Mouse (Mus musculus) intestine, postnatal 0 days (tissue): ENCODE results near the gene Psmb8. TPM values are rescaled to one million over a fixed set of nuclear protein-coding genes. Genes with fewer than 3 reads are reported as not detected.

Experiments used
- ATAC-seq: fragments of 200-750 bp; cut with Nextera tagmentation; 2 replicates; pipeline ENCODE4 v1.8.0; 2017; ENCODE audit warnings: mild to moderate bottlenecking, moderate TSS enrichment, moderate library complexity
- H3K27ac ChIP-seq: fragments of 300-500 bp; sonication (generic); 2 replicates; pipeline ENCODE4 v1.5.1; 2014; ENCODE audit warnings: mild to moderate bottlenecking, low read depth, low read length, moderate library complexity
- H3K27me3 ChIP-seq: fragments of 300-500 bp; sonication (generic); replicated peaks from 2 replicates; pipeline ENCODE4 v1.6.1; 2014; ENCODE audit warnings: low read length, mixed read lengths; ENCODE audit not compliant: control insufficient read depth, insufficient read depth
- H3K36me3 ChIP-seq: fragments of 300-500 bp; sonication (generic); 2 replicates; pipeline ENCODE4 v1.6.1; 2014; ENCODE audit warnings: mild to moderate bottlenecking, moderate library complexity; ENCODE audit not compliant: control insufficient read depth, insufficient read depth
- H3K4me1 ChIP-seq: fragments of 300-500 bp; sonication (generic); replicated peaks from 2 replicates; pipeline ENCODE4 v1.6.1; 2014; ENCODE audit warnings: antibody characterized with exemption, low read length, mixed read lengths; ENCODE audit not compliant: control insufficient read depth, insufficient read depth
- H3K4me2 ChIP-seq: fragments of 300-500 bp; sonication (generic); replicated peaks from 2 replicates; pipeline ENCODE4 v1.6.1; 2014; ENCODE audit warnings: low read depth, mild to moderate bottlenecking, moderate library complexity
- H3K4me3 ChIP-seq: fragments of 300-500 bp; sonication (generic); 2 replicates; pipeline ENCODE4 v1.5.1; 2014; ENCODE audit warnings: low read depth, low read length
- H3K9ac ChIP-seq: fragments of 300-500 bp; sonication (generic); 2 replicates; pipeline ENCODE4 v1.6.1; 2014; ENCODE audit warnings: mild to moderate bottlenecking, low read depth, low read length
- H3K9me3 ChIP-seq: fragments of 300-500 bp; sonication (generic); 2 replicates; pipeline ENCODE4 v1.6.1; 2016; ENCODE audit warnings: mixed run types; ENCODE audit not compliant: control insufficient read depth
- CTCF ChIP-seq: sonication (generic); IDR thresholded peaks from 2 replicates; pipeline ENCODE4 v1.5.1; 2016; ENCODE audit warnings: low read depth, mild to moderate bottlenecking, control low read depth, antibody characterized with exemption, moderate library complexity
- WGBS: fragments of 180-500 bp; shearing (Covaris S2); extraction: QIAGEN DNeasy Blood & Tissue Kit; methylation state at CpG from one replicate; pipeline ENCODE4 v1.1.7; 2014; 5-methylcytosine and 5-hydroxymethylcytosine counted together
- polyA plus RNA-seq: library from polyadenylated mRNA; unstranded; fragments of >200 nt; fragmentation: Nextera tagmentation; extraction: Ambion mirVana; gene quantifications from 2 replicates; pipeline ENCODE4 v1.2.1, GENCODE M21; 2015

Psmb8 gene
- polyA plus RNA-seq, 1 experiment from 2014 or later: 82.4 TPM

DNA sequence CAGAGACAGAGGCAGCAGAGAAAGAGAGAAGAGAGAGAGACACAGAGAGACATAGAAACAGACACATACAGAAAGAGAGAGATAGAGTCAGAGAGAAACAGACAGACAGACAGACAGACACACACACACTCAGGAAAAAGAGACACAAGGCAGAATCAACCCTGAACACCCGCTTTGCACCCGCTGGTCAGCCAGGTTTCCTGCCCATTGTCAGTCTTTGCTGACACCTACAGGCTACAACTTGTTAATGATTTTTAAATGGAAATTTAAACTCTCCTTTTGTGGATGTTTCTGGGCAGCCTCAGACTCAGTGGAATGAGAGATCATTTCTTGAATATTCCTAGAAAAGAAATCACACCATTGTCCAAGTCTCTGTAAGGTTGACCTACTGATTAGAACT lies 28.2 kb upstream of the Psmb8 start:
- H3K4me3 ChIP-seq: no peak overlapping the region
- H3K4me1 ChIP-seq: no peaks in the 10 kb centered on the region
- 0 out of 2 replicates have a peak, but pooled peaks cover 4% of the 10 kb centered on the region for H3K9me3 ChIP-seq
- H3K9ac ChIP-seq: no peak overlapping the region
- peak; percentile 88 for TF ChIP-seq CTCF
- no peak overlapping the region for H3K27ac ChIP-seq
- H3K4me2 ChIP-seq: no peak overlapping the region
- peaks cover 3% of the 10 kb centered on the region; the same call in 1 of the 2 replicates for H3K27me3 ChIP-seq
- ATAC-seq: peak; percentile 46; the same call in 1 of the 2 replicates
- no peaks in the 10 kb centered on the region for H3K36me3 ChIP-seq
- WGBS: 0% methylated on average over 2 of the region's 2 CpGs

DNA sequence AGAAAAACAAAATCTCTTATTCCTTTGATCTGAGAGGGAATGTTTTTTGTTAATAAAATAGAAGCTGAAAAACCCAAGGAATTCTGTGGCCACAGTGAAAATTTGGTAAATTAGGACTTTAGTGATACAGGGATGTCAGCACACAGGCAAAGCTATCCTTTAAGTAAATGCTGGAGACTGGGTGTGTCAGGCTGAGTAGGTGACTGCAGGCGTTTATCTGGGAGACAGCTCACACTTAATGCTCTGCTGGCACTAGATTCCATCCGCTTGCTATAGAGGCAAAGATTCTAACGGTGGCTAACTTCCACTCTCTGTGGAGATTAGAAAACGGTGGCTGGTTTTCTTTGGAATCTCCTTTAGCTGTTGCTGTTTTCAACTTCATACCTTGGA lies 27.0 kb upstream of the Psmb8 start:
- WGBS: 19% methylated on average over 4 of the region's 4 CpGs
- Histone ChIP-seq H3K9ac (no peak overlapping the region), H3K27me3 (peaks cover 3% of the 10 kb centered on the region; the same call in 1 of the 2 replicates), H3K4me1 (no peaks in the 10 kb centered on the region), H3K9me3 (0 out of 2 replicates have a peak, but pooled peaks cover 4% of the 10 kb centered on the region), H3K4me3 (no peak overlapping the region), H3K36me3 (no peaks in the 10 kb centered on the region), H3K4me2 (no peak overlapping the region), H3K27ac (no peak overlapping the region)
- no peak for TF ChIP-seq CTCF
- no peak for ATAC-seq

DNA sequence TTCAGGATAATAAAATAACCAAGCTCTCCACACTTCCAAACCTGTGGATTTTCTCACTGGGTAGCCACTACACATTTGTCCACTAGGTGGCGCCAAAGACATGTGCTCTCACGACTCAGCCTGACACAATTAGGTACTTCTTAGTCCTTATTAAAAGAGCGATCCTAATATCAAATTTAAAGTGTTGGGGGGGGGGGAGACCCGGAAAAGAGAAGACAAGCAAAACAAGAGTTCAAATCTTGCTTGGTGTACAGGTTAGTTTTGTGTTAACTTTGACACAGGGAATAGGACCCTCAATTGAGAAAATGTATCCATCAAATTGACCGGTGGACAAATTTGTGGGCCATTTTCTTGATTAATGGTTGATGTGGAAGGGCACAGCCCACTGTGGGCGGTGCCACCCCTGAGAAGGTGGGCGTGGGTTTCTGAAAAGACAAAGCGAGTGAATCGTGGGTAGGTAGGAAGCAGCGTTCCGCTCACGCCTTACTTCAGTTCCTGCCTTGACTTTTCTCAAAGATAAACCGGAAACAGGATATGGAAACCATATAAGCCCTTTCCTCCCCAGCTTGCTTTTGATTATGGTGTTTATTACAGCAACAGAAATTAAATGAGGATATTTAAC lies 26.5 kb upstream of the Psmb8 start:
- no peak overlapping the region for H3K4me2 ChIP-seq
- 0 out of 2 replicates have a peak, but pooled peaks cover 4% of the 10 kb centered on the region for H3K9me3 ChIP-seq
- no peaks in the 10 kb centered on the region for H3K36me3 ChIP-seq
- 37% methylated on average over 13 of the region's 13 CpGs for WGBS
- no peak overlapping the region for H3K9ac ChIP-seq
- H3K27me3 ChIP-seq: peaks cover 3% of the 10 kb centered on the region; the same call in 1 of the 2 replicates
- no peak overlapping the region for H3K4me3 ChIP-seq
- 0 out of 2 replicates have a peak, but pooled peaks have one; percentile 46 for ATAC-seq
- TF ChIP-seq CTCF: peak; percentile 94
- H3K4me1 ChIP-seq: no peaks in the 10 kb centered on the region
- H3K27ac ChIP-seq: no peak overlapping the region

DNA sequence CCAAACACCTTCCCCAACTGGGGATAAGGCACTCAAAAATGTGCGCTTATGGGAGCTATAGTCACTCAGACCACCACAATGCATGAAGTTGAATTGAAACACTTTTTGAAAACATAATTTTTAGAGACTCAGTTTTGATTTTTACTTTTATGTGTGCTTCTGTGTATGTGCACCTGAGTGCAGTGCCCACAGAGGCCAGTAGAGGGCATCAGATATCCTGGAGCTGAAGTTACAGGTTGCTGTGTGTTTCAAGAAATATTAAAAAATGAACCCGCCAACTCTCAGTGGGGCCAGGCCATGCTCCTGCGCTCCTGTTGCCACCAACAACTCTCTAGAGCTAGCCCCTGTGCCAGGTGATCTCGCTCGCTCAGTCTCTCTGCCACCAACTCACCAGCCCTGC lies 25.0 kb upstream of the Psmb8 start:
- ATAC-seq: no peak
- H3K4me3 ChIP-seq: no peak overlapping the region
- no peak overlapping the region for H3K4me2 ChIP-seq
- peak; percentile 42 for TF ChIP-seq CTCF
- H3K27me3 ChIP-seq: peaks cover 3% of the 10 kb centered on the region; the same call in 1 of the 2 replicates
- H3K9me3 ChIP-seq: 0 out of 2 replicates have a peak, but pooled peaks cover 4% of the 10 kb centered on the region
- H3K9ac ChIP-seq: no peak overlapping the region
- H3K27ac ChIP-seq: no peak overlapping the region
- H3K4me1 ChIP-seq: no peaks in the 10 kb centered on the region
- 95% methylated on average over 5 of the region's 5 CpGs for WGBS
- no peaks in the 10 kb centered on the region for H3K36me3 ChIP-seq

DNA sequence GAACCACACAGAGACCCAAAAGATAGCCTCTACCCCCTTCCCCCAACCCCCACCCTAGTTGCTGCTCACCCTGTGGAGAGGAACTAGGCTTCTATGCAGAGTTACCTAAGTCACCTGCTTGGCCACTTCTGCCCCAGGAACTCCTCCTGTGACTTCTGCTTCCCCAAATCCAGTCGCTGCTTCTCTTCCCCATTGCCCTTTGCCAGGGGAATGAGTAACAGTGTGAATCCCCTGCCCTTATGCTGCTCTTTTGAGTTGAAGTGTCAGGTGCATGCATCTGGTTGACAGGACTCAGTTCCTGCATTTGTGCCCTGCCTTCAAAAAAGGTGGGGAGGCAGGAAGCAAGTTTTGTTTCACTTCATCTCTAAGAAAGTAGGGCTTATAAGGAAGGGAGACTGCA lies 23.4 kb upstream of the Psmb8 start:
- Histone ChIP-seq H3K27ac (no peak overlapping the region), H3K4me2 (no peak overlapping the region), H3K9ac (no peak overlapping the region), H3K27me3 (no peaks in the 10 kb centered on the region), H3K4me1 (no peaks in the 10 kb centered on the region), H3K4me3 (no peak overlapping the region), H3K9me3 (0 out of 2 replicates have a peak, but pooled peaks cover 4% of the 10 kb centered on the region), H3K36me3 (no peaks in the 10 kb centered on the region)
- TF ChIP-seq CTCF: no peak
- WGBS: 68% methylated on average over 1 of the region's 1 CpGs
- no peak for ATAC-seq

DNA sequence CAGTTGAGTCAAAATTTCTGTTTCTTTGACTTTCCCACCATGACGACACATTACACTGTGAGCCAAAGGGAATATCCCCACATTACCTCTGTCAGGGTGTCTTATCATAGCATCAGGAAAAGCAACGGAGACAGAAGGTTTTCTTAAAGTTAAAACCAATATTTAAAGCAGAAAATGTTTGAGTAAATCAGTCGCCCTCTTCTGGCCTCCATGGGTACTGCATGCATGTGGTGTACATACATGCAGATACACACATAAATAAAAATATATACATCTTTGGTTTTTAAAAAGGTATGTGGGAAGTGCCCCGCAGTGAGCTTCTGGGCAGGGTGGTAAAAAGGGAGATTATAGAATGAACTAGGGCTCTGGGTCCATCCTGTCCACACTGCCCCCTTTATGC lies 20.3 kb upstream of the Psmb8 start:
- Histone ChIP-seq H3K9me3 (0 out of 2 replicates have a peak, but pooled peaks cover 4% of the 10 kb centered on the region), H3K9ac (no peak overlapping the region), H3K36me3 (no peaks in the 10 kb centered on the region), H3K4me2 (no peak overlapping the region), H3K4me3 (no peak overlapping the region), H3K27me3 (no peaks in the 10 kb centered on the region), H3K4me1 (no peaks in the 10 kb centered on the region), H3K27ac (no peak overlapping the region)
- WGBS: 72% methylated on average over 4 of the region's 4 CpGs
- peak; percentile 47; the same call in 1 of the 2 replicates for TF ChIP-seq CTCF
- no peak for ATAC-seq
